Mouse (Mus musculus) heart, embryonic 11.5 days (tissue): ENCODE results near the gene Vmp1. TPM values are rescaled to one million over a fixed set of nuclear protein-coding genes. Genes with fewer than 3 reads are reported as not detected.

Experiments used
- ATAC-seq: fragments of 200-750 bp; cut with Nextera tagmentation; replicated peaks from 2 replicates; pipeline ENCODE4 v1.8.0; 2017; ENCODE audit warnings: moderate library complexity; ENCODE audit not compliant: insufficient number of reproducible peaks, low FRiP score, low TSS enrichment
- H3K27ac ChIP-seq: fragments of 300-500 bp; sonication (generic); 2 replicates; pipeline ENCODE4 v1.5.1; 2014; ENCODE audit warnings: mild to moderate bottlenecking, low read depth, low read length
- H3K27me3 ChIP-seq: fragments of 300-500 bp; sonication (generic); 2 replicates; pipeline ENCODE4 v1.6.1; 2014; ENCODE audit warnings: mild to moderate bottlenecking, low read length, mixed read lengths; ENCODE audit not compliant: control insufficient read depth, insufficient read depth
- H3K36me3 ChIP-seq: fragments of 300-500 bp; sonication (generic); 2 replicates; pipeline ENCODE4 v1.6.1; 2014; ENCODE audit warnings: mild to moderate bottlenecking, low read length, moderate library complexity, mixed read lengths; ENCODE audit not compliant: control insufficient read depth, insufficient read depth
- H3K4me1 ChIP-seq: fragments of 300-500 bp; sonication (generic); 2 replicates; pipeline ENCODE4 v1.6.1; 2014; ENCODE audit warnings: low read length; ENCODE audit not compliant: control insufficient read depth, insufficient read depth
- H3K4me2 ChIP-seq: fragments of 300-500 bp; sonication (generic); 2 replicates; pipeline ENCODE4 v1.6.1; 2014; ENCODE audit warnings: mild to moderate bottlenecking, moderate library complexity
- H3K4me3 ChIP-seq: fragments of 300-500 bp; sonication (generic); 2 replicates; pipeline ENCODE4 v1.5.1; 2014; ENCODE audit warnings: low read depth, low read length
- H3K9ac ChIP-seq: fragments of 300-500 bp; sonication (generic); 2 replicates; pipeline ENCODE4 v1.6.1; 2014; ENCODE audit warnings: mild to moderate bottlenecking, low read depth, low read length, moderate library complexity
- H3K9me3 ChIP-seq: fragments of 300-500 bp; sonication (generic); replicated peaks from 2 replicates; pipeline ENCODE4 v1.6.1; 2016; ENCODE audit warnings: low read length; ENCODE audit not compliant: control insufficient read depth
- WGBS: fragments of 180-500 bp; shearing (Covaris S2); extraction: QIAGEN DNeasy Blood & Tissue Kit; methylation state at CpG from one replicate; pipeline ENCODE4 v1.1.7; 2014; ENCODE audit not compliant: insufficient replicate concordance; 5-methylcytosine and 5-hydroxymethylcytosine counted together
- polyA plus RNA-seq: library from polyadenylated mRNA; unstranded; fragments of >200 nt; fragmentation: Nextera tagmentation; extraction: Ambion mirVana; gene quantifications from 2 replicates; pipeline ENCODE4 v1.2.1, GENCODE M21; 2014

The Vmp1 gene
- polyA plus RNA-seq, 1 experiment from 2014 or later = 112 TPM

DNA sequence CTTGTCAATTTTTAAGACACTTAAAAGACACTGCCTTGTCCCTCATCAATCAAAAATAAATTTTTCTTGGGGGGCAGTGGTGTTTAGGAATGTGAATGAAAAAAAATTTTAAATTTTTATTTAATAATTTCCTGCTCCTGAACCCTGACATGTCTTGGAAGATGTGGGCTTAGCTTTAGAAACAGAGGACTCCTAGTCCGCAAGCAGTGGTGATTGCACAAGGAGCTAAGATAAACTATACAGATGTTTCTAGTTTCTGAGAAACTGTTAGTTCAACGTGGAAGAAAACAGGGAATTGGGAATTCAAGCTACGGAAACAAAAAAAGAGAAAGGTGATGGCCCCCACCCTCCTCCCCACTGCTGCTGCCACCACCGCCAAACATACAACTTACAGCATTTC lies 111.8 kb downstream of the Vmp1 start:
- Histone ChIP-seq H3K4me2 (no peak overlapping the region), H3K4me3 (no peak overlapping the region), H3K36me3 (peaks cover 2% of the 10 kb centered on the region; the same call in 1 of the 2 replicates), H3K9ac (no peak overlapping the region), H3K27ac (no peak overlapping the region), H3K27me3 (no peaks in the 10 kb centered on the region), H3K9me3 (no peaks in the 10 kb centered on the region), H3K4me1 (peaks cover 18% of the 10 kb centered on the region)
- no peak for ATAC-seq
- WGBS = 67% methylated on average over 4 of the region's 4 CpGs

DNA sequence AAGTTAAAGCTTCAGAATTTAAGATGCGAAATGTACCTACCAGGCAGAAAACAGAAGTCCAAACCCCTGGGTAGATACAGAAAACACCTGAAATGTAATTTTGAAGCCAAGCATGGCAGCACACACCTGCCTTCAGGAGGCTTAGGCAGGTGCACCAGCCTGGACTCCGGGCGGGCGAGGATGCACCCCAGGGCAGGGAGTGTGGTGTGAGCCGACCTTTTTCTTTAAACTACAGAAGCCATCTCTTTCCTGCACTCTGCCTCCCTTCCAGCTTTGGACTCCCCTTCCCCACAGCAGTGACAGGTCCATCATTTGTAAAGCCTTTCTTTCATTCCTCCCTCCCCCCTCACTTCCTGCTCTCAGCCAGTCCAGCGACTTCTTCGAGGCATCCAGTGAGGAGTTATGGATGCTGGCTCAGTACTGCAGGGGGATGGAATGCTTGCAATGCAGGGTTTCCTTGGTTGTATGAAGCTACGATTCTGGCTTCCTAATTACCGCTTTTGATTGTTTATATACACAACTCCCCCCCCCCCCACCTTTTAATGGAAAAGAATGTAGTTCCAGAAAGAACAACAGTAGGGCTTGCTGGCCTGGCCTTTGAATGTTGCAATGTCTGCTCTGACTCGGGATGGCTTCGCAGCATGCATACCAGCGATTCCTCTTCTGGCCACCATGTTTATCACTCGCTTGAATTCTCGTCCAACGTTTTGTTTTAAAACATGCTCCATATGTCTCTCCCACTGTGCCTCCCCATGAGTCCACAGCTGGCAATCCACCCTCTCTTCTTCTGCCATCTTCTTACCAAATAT lies 112.4 kb downstream of the Vmp1 start:
- no peaks in the 10 kb centered on the region for H3K9me3 ChIP-seq
- H3K27ac ChIP-seq = peak overlapping the region; percentile 74
- H3K4me1 ChIP-seq = peaks cover 13% of the 10 kb centered on the region
- no peak overlapping the region for H3K9ac ChIP-seq
- H3K4me2 ChIP-seq = peak overlapping the region; percentile 5; the same call in 1 of the 2 replicates
- no peaks in the 10 kb centered on the region for H3K27me3 ChIP-seq
- WGBS = 42% methylated on average over 15 of the region's 15 CpGs
- no peak overlapping the region for H3K4me3 ChIP-seq
- ATAC-seq = no peak; the same call in 1 of the 2 replicates
- peaks cover 2% of the 10 kb centered on the region; the same call in 1 of the 2 replicates for H3K36me3 ChIP-seq

DNA sequence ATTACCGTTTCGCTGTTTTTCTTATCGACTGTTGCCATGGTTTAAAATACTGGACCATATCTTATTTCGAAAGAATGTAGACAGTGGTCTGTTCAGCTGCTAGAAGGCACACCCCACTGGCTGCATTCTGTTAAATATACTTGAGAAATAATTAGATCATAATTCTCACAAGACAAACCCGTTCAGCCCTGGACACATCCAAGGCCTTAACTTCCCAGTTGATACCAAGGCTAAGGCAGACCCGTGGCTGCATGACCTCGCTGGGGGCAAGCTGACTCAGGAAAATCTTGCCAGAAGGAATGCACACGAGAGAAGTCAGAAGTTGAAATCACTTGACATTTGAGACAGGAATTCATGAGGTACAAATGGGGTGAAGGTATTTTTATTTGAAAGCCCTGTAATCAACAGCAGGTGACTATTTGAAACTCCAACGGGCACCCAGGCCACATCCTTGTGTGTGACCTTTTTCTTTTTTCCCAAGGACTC lies 113.3 kb downstream of the Vmp1 start:
- WGBS = 45% methylated on average over 9 of the region's 9 CpGs
- H3K4me2 ChIP-seq = peak overlapping the region; percentile 9; the same call in 1 of the 2 replicates
- H3K27ac ChIP-seq = peak overlapping the region; percentile 74

DNA sequence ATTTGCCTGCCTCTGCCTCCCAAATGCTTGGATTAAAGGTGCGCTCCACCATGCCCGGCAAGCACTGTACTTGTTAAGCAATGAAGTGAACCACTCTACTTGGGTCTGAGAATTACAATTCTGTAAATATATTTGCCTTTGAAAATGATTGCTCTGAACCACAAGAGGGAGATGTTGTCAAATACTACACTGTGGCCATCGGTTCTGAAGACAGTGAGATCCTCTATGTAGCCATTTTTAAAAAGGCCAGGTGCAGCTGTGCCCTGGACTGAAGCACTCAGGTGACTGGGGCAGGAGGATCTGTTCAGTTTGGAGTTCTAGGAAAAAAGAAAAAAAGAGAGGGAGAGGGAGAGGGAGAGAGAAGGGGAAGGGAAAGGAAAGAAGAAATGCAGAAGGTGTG lies 115.2 kb downstream of the Vmp1 start:
- Histone ChIP-seq H3K9ac (no peak overlapping the region), H3K4me1 (peaks cover 10% of the 10 kb centered on the region), H3K9me3 (no peaks in the 10 kb centered on the region), H3K4me3 (no peak overlapping the region), H3K27me3 (no peaks in the 10 kb centered on the region), H3K4me2 (no peak overlapping the region), H3K27ac (no peak overlapping the region), H3K36me3 (peaks cover 2% of the 10 kb centered on the region; the same call in 1 of the 2 replicates)
- 64% methylated on average over 3 of the region's 3 CpGs for WGBS
- ATAC-seq = no peak

More for the DNA sequence above, 113.3 kb downstream of the Vmp1 start:
- Histone ChIP-seq H3K4me1 (peaks cover 12% of the 10 kb centered on the region), H3K36me3 (peaks cover 2% of the 10 kb centered on the region; the same call in 1 of the 2 replicates), H3K27me3 (no peaks in the 10 kb centered on the region), H3K9me3 (no peaks in the 10 kb centered on the region), H3K9ac (no peak overlapping the region), H3K4me3 (no peak overlapping the region)
- no peak for ATAC-seq

DNA sequence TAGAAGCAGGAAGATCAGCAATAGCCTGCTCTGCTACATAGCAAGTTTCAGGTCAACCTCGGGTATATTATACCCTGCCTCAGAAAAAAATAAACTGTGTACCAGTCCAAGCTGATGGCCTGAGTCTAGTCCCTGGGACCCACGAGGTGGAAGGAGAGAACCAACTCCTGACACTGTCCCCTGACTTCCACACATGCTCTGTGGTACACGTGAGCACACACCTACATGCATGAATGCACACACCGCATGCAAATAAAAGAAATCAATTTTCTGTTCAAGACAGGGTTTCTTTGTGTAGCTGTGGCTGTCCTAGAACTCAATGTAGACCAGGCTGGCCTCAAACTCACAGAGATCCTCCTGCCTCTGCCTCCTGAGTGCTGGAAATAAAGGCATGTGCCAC lies 125.4 kb downstream of the Vmp1 start:
- Histone ChIP-seq H3K4me1 (no peaks in the 10 kb centered on the region), H3K9ac (no peak overlapping the region), H3K27ac (no peak overlapping the region), H3K9me3 (no peaks in the 10 kb centered on the region), H3K4me2 (no peak overlapping the region), H3K36me3 (peaks cover 5% of the 10 kb centered on the region; the same call in 1 of the 2 replicates), H3K4me3 (no peak overlapping the region), H3K27me3 (no peaks in the 10 kb centered on the region)
- ATAC-seq = no peak
- WGBS = 83% methylated on average over 4 of the region's 4 CpGs

DNA sequence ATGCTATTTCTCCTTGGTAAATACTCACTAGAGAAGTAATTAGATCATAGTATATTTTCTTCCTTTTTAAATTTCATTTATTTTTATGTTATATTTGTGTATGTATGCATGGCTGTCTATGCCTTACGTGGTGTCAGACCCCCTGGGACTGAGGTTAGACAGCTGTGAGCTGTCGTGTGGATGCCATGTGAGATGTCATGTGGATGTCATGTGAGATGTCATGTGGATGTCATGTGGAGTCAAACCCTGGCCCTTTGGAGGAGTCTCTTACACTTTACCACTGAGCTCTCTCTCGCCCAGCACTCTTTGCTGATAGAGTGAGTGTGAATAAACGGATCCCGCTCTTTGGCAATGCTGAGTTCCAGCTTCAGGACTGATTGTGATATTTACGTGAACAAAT lies 130.1 kb downstream of the Vmp1 start:
- H3K9me3 ChIP-seq = no peaks in the 10 kb centered on the region
- no peak for ATAC-seq
- H3K27ac ChIP-seq = no peak overlapping the region
- H3K27me3 ChIP-seq = no peaks in the 10 kb centered on the region
- no peak overlapping the region for H3K4me3 ChIP-seq
- no peaks in the 10 kb centered on the region for H3K4me1 ChIP-seq
- no peak overlapping the region for H3K9ac ChIP-seq
- 88% methylated on average over 6 of the region's 6 CpGs for WGBS
- H3K4me2 ChIP-seq = no peak overlapping the region
- H3K36me3 ChIP-seq = peaks cover 8% of the 10 kb centered on the region; the same call in 1 of the 2 replicates

DNA sequence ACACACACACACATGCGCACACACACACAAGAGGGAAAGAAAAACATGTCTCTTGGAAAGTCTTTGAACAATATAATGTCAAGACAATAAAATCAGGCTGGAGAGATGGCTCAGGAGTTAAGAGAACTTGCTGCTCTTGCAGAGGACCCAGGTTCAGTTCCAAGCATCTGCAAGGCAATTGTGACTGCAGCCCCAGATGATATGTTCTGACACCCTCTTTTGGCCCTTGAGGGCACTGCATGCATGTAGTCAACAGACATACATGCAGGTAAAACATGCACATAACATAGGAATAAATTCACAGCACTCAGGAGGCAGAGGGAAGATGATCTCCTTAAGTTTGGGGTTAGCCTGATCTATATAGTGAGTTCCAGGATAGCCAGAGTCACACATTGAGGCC lies 136.2 kb downstream of the Vmp1 start:
- H3K4me2 ChIP-seq = no peak overlapping the region
- no peak overlapping the region for H3K9ac ChIP-seq
- H3K36me3 ChIP-seq = peaks cover 3% of the 10 kb centered on the region; the same call in 1 of the 2 replicates
- peaks cover 6% of the 10 kb centered on the region for H3K4me1 ChIP-seq
- no peak overlapping the region for H3K27ac ChIP-seq
- ATAC-seq = no peak
- H3K4me3 ChIP-seq = no peak overlapping the region
- no peaks in the 10 kb centered on the region for H3K27me3 ChIP-seq
- no peaks in the 10 kb centered on the region for H3K9me3 ChIP-seq
- 96% methylated on average over 1 of the region's 1 CpGs for WGBS

DNA sequence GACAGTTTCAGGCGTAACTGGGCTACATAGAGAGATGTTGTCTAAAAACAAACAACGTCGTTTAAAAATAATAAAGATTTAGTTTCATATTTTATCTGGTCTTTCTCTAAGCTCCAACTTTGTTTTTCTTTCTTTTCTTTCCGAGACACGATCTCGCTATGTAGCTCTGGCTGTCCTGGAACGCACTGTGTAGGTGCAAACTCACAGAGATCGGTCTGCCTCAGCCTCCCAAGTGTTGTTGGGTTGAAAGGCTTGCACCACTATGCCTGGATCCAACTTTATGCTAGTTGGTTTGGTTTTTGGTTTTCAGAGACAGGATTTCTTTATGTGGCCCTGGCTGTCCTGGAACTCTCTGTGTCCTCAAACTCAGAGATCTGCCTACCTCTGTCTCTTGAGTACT lies 138.1 kb downstream of the Vmp1 start:
- peak overlapping the region; percentile 83 for H3K4me3 ChIP-seq
- 71% methylated on average over 8 of the region's 8 CpGs for WGBS
- no peaks in the 10 kb centered on the region for H3K27me3 ChIP-seq
- peaks cover 3% of the 10 kb centered on the region; the same call in 1 of the 2 replicates for H3K36me3 ChIP-seq
- peak overlapping the region; percentile 71 for H3K4me2 ChIP-seq
- no peaks in the 10 kb centered on the region for H3K9me3 ChIP-seq
- H3K4me1 ChIP-seq = peaks cover 7% of the 10 kb centered on the region
- peak overlapping the region; percentile 76 for H3K9ac ChIP-seq
- peak overlapping the region; percentile 84; the same call in 1 of the 2 replicates for H3K27ac ChIP-seq
- ATAC-seq = no peak
